Mouse (Mus musculus) embryonic facial prominence, embryonic 10.5 days (tissue): ENCODE results near the gene Gnb3. TPM values are rescaled to one million over a fixed set of nuclear protein-coding genes. Genes with fewer than 3 reads are reported as not detected.

Experiments
- DNase-seq: peaks from one replicate; pipeline ENCODE4 v3.0.0-alpha.2; 2017; ENCODE audit warnings: low spot score
- H3K27ac ChIP-seq: fragments of 300-500 bp; sonication (generic); replicated peaks from 2 replicates; pipeline ENCODE4 v1.5.1; 2016; ENCODE audit warnings: mild to moderate bottlenecking
- H3K27me3 ChIP-seq: fragments of 300-500 bp; sonication (generic); replicated peaks from 2 replicates; pipeline ENCODE4 v1.6.1; 2016; ENCODE audit warnings: low read depth, mild to moderate bottlenecking; ENCODE audit not compliant: poor library complexity, severe bottlenecking
- H3K36me3 ChIP-seq: fragments of 300-500 bp; sonication (generic); replicated peaks from 2 replicates; pipeline ENCODE4 v1.6.1; 2016; ENCODE audit warnings: mild to moderate bottlenecking, moderate library complexity
- H3K4me1 ChIP-seq: fragments of 300-500 bp; sonication (generic); 2 replicates; pipeline ENCODE4 v1.6.1; 2016
- H3K4me3 ChIP-seq: fragments of 300-500 bp; sonication (generic); 2 replicates; pipeline ENCODE4 v1.5.1; 2016; ENCODE audit warnings: mild to moderate bottlenecking, moderate library complexity
- H3K9me3 ChIP-seq: fragments of 300-500 bp; sonication (generic); 2 replicates; pipeline ENCODE4 v1.6.1; 2016; ENCODE audit warnings: mild to moderate bottlenecking
- WGBS: fragments of 180-500 bp; shearing (Covaris S2); methylation state at CpG from one replicate; pipeline ENCODE4 v1.1.7; 2016; 5-methylcytosine and 5-hydroxymethylcytosine counted together
- polyA plus RNA-seq: library from polyadenylated mRNA; unstranded; fragments of >200 nt; fragmentation: Nextera tagmentation; extraction: Ambion mirVana; gene quantifications from 2 replicates; pipeline ENCODE4 v1.2.1, GENCODE M21; 2016

The Gnb3 gene
- polyA plus RNA-seq, 1 experiment from 2014 or later = 0.97 TPM

DNA sequence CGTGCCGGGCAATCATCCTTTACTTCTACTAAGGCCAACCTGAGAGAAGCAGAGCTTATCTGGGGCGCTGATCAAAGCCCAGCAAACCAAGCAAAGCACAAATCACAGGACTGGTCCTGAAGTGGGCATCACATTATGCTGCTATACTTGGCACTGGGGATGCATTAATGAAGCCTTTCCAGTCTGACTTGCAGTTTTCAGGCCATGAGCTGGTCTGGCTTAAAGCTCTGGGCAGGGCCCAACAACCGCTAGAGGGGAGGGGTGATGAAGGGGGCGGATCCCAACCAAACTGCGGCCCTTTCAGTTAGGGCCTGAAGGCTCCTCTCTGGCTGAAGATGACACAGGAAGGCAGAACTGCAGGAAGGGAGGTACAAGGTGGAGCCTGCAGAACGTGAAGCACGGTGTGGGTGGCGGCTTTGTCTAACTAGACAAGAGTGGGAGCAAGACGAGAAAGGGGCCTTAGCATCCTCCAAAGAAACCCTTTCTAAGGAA, 11.9 kb downstream of the Gnb3 start:
- H3K4me1 ChIP-seq = peaks cover 31% of the 10 kb centered on the region
- no peaks in the 10 kb centered on the region for H3K9me3 ChIP-seq
- H3K27ac ChIP-seq = peak overlapping the region; percentile 90
- H3K36me3 ChIP-seq = peaks cover 65% of the 10 kb centered on the region
- 25% methylated on average over 10 of the region's 10 CpGs for WGBS
- DNase-seq = peak; percentile 59
- H3K4me3 ChIP-seq = peak overlapping the region; percentile 81
- H3K27me3 ChIP-seq = no peaks in the 10 kb centered on the region

DNA sequence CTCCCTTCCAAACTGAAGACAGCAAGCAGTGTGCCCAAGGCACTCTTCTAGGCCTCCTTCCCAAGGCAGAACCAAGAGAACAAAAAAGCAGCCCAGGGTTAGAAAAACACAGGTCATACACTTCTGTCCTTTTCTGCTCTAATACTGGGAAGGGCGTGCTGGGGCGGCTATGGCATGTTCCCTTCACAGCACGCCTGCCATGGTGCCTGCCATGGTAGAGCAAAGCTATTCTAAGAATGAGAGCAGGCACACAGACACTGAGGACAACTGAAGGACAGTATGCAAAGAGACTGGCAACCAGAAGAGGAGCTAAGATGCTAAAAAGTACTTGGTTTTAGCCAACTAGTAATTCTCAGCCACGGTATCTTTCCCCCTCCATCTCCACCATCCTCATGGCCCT, 18.0 kb downstream of the Gnb3 start:
- WGBS = 96% methylated on average over 4 of the region's 4 CpGs
- Histone ChIP-seq H3K27me3 (no peaks in the 10 kb centered on the region), H3K4me3 (no peak overlapping the region), H3K27ac (no peak overlapping the region), H3K36me3 (peaks cover 100% of the 10 kb centered on the region), H3K4me1 (no peaks in the 10 kb centered on the region), H3K9me3 (no peaks in the 10 kb centered on the region)
- no peak for DNase-seq

DNA sequence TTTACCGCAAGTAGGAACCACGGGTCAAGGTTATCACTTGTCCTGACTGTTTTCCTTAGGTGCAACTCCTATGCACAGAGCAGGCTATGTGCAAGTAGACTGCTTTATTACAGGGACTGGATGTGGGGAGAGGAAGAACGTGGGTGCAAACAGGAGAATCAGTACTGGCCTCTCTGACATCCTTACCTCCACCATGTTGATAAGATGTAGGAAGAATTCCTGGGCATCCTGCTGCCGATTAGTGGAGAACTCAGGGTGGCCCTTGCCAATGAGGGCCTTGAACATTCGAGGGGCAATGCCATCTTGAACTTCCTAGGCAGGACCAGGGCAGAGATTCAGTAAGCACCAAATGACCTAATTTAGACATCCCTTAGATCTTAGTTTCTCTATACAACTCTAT, 19.2 kb downstream of the Gnb3 start:
- Histone ChIP-seq H3K36me3 (peaks cover 100% of the 10 kb centered on the region), H3K4me1 (no peaks in the 10 kb centered on the region), H3K9me3 (no peaks in the 10 kb centered on the region), H3K27ac (no peak overlapping the region), H3K4me3 (no peak overlapping the region), H3K27me3 (no peaks in the 10 kb centered on the region)
- 93% methylated on average over 5 of the region's 5 CpGs for WGBS
- no peak for DNase-seq

DNA sequence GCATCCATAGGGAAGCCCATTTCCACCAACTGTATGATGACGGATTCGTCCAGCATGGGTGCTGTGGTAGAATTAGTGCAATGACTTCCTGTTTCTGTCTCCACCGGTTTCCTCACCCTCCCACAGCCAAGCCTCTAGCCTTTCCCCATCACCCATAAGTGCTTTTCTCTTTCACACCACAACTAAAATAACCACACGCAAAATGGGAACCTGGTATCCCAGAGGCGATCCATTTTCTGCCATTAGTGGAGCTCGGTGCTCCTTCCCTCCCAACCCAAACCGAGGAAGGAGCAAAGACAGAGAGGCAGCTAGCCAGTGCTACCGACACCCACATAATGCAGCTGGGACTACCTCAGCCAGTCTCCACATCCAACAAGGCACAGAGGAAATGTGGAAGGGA, 22.1 kb downstream of the Gnb3 start:
- H3K4me1 ChIP-seq = peaks cover 19% of the 10 kb centered on the region
- H3K4me3 ChIP-seq = no peak overlapping the region
- H3K9me3 ChIP-seq = no peaks in the 10 kb centered on the region
- no peaks in the 10 kb centered on the region for H3K27me3 ChIP-seq
- peaks cover 84% of the 10 kb centered on the region for H3K36me3 ChIP-seq
- no peak for DNase-seq
- H3K27ac ChIP-seq = no peak overlapping the region
- WGBS = 95% methylated on average over 8 of the region's 8 CpGs

DNA sequence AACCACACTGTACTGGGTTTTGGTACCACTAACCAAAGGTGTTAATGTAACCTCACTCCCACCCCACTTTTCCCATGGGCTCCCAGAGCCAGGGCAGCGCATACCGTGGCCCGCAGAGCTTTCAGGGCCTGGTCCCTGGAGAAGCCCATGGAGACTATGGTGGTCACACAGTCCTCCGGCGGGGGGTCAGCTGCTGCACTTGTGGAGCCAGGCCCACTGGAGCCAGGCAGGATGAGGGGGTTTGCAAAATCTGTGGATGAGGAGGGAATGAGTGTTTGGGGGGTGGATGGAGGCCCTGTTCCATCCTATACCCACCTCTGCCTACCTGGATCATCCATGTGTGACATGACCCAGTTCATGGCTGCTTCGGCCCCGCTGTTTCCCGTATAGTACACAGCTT, 22.5 kb downstream of the Gnb3 start:
- no peak for DNase-seq
- Histone ChIP-seq H3K4me1 (peaks cover 23% of the 10 kb centered on the region), H3K27ac (no peak overlapping the region), H3K27me3 (no peaks in the 10 kb centered on the region), H3K36me3 (peaks cover 83% of the 10 kb centered on the region), H3K9me3 (no peaks in the 10 kb centered on the region), H3K4me3 (no peak overlapping the region)
- 97% methylated on average over 8 of the region's 8 CpGs for WGBS

DNA sequence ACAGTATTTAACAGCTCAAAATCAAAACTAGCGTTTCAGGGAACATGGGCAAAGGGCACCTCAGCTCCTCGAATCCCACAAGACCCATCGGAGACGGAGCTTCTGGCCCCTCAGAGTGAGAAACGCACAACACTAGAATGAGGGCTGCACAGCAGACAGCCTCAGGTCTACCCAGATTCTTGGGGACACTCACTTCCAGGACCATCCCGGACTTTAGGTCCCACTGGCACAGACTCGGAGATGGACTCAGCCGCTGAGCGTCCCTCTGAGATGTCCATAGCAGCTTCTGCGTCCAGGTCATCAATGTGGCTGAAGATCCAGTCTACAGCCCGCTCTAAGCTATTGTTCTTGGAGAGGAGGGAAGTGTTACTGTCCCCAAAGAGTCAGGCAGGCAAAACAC, 22.9 kb downstream of the Gnb3 start:
- H3K27ac ChIP-seq = no peak overlapping the region
- no peaks in the 10 kb centered on the region for H3K27me3 ChIP-seq
- H3K4me3 ChIP-seq = no peak overlapping the region
- H3K4me1 ChIP-seq = peaks cover 27% of the 10 kb centered on the region
- H3K9me3 ChIP-seq = no peaks in the 10 kb centered on the region
- WGBS = 93% methylated on average over 11 of the region's 11 CpGs
- no peak for DNase-seq
- peaks cover 83% of the 10 kb centered on the region for H3K36me3 ChIP-seq

DNA sequence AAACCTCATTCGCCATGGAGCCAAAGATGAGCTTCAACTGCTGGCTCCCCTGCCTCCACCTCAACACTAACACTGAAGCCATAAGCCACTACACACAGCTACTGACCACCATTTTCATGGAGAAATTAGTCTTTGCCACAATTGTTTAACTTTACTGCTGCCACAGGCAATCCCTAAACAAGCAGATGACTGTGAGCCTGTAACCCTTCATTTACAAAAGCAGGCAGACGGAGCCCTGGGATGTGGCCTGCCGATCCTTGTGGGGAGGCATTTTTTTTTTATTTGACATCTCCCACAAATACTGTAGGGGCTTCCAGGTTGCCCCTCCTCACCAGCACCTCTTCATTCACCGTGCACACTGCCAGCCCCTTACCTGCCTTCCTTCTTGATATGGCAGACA, 23.5 kb downstream of the Gnb3 start:
- H3K36me3 ChIP-seq = peaks cover 83% of the 10 kb centered on the region
- no peaks in the 10 kb centered on the region for H3K9me3 ChIP-seq
- H3K27me3 ChIP-seq = no peaks in the 10 kb centered on the region
- DNase-seq = no peak
- peaks cover 32% of the 10 kb centered on the region for H3K4me1 ChIP-seq
- no peak overlapping the region for H3K4me3 ChIP-seq
- 93% methylated on average over 4 of the region's 4 CpGs for WGBS
- H3K27ac ChIP-seq = no peak overlapping the region

DNA sequence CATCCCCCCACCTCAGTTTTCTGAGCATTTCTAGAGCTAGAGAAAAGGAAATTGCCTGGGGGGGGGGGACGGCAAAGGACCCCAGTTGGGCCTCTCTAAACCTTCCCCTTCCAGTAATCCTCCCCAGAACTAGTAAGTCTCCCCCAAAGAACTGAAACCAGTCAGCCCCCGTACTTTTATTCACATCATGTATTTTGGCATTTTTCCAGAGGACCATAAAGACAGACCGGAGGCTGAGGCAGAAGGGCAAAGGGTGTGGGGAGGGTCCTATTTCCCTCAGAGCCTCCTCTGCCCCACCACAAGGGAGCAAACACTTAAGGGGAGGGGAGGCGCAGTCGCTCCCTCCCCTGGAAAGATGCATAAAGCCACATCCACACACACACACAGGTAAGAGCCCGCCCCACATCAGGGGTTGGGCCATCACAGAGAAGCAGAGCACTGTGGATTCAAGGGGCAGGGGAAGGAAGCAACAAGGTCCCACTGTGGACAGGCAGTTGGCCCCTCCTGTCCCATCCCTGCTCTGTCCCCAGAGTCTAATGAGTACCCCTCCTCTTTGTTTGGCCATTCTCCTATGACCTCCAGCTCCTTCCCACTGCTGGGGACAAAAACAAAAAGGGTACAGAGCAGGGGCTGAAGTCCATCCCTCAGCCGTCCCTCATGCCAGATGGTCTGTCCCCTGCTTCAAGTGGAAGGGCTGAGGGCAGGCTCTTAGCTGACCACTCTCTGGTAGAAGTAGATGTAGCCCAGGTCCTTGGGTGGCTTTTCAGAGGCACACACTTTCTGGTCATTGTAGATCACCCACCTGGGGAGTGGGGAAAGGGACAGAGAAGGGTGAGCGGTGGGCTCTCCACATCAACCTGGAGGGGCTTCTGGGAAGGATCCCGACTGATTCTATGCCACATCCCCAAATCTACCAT, 25.0 kb downstream of the Gnb3 start:
- 77% methylated on average over 9 of the region's 9 CpGs for WGBS
- Histone ChIP-seq H3K4me3 (peak overlapping the region; percentile 92; the same call in 1 of the 2 replicates), H3K9me3 (no peaks in the 10 kb centered on the region), H3K4me1 (peaks cover 42% of the 10 kb centered on the region), H3K27ac (no peak overlapping the region), H3K27me3 (no peaks in the 10 kb centered on the region), H3K36me3 (peaks cover 83% of the 10 kb centered on the region)
- no peak for DNase-seq

DNA sequence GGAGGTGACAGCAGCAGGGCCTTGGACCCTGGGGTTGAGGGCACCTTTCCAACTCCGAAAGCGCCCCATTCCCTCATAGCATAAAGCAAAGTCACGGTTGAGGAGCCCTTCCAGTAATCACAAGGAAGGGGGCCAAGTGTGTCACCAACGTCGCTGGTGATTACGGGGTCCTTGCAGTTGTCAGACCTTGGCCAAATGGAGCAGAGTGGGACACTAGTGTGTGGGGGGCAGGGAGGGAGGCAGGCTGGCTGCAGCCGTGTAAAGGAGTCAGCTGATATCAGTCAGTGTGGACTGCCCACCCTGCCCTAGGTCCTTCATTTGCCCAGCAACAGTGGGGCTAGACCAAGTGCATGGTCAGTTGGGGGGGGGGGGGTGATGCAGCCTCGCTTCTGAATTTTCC, 25.6 kb downstream of the Gnb3 start:
- WGBS = 49% methylated on average over 8 of the region's 8 CpGs
- Histone ChIP-seq H3K27me3 (no peaks in the 10 kb centered on the region), H3K4me1 (peaks cover 49% of the 10 kb centered on the region), H3K27ac (peak overlapping the region; percentile 98), H3K36me3 (peaks cover 81% of the 10 kb centered on the region), H3K9me3 (no peaks in the 10 kb centered on the region), H3K4me3 (peak overlapping the region; percentile 92)
- no peak for DNase-seq

DNA sequence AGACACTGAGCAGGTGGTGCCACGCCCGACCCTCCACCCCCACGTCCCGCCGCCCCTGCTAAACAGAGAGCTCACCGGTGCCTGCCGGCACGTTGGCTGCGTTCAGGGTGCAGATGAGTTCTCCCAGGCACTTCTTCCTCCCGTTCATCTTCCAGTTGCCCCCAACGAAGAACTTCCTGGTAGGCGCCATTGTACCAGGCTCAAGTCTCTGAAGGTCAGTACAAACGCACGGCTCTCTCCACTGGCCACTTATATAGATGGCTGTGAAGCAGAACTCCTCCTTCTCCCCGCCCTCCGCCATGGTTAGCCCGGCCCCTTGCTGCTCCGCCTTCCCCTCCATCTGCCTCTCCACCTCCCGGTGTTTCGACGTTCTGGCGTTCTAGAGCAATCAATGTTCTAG, 26.1 kb downstream of the Gnb3 start, which contains the start of gene Tpi1:
Tpi1 (minus strand) TSS at position 364 of the 400 bp plus-strand sequence.
- DNase-seq = peak; percentile 92
- H3K4me3 ChIP-seq = peak within 1 kb of the TSS; percentile 92
- H3K4me1 ChIP-seq = peaks cover 54% of the 10 kb centered on the region
- no peaks in the 10 kb centered on the region for H3K9me3 ChIP-seq
- H3K27ac ChIP-seq = peak within 1 kb of the TSS; percentile 98
- H3K36me3 ChIP-seq = peaks cover 76% of the 10 kb centered on the region
- H3K27me3 ChIP-seq = no peaks in the 10 kb centered on the region
- WGBS = under 1% methylated on average over 22 of the region's 22 CpGs

DNA sequence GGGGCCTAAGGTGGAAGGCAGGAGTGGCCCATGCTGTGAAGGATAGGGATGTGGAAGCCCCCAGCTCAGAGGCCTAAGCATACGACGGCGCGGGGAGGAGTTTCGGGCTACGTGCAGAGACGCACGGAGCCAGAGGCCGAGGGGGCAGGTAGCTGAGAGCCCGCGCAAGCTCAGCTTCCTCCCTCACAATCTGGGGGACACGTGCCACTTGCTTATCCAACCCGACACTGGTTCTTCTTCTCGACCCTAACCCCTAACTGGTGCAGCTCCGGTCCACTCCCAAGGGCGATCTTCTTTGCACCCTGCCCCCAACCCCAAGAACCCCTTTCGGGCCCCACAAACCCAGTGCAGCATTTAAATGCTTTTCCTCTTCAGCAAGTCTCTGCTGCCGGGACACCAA, 26.6 kb downstream of the Gnb3 start:
- Histone ChIP-seq H3K27ac (peak overlapping the region; percentile 98), H3K36me3 (peaks cover 72% of the 10 kb centered on the region), H3K4me1 (peaks cover 58% of the 10 kb centered on the region), H3K27me3 (no peaks in the 10 kb centered on the region), H3K4me3 (peak overlapping the region; percentile 92), H3K9me3 (no peaks in the 10 kb centered on the region)
- under 1% methylated on average over 18 of the region's 18 CpGs for WGBS
- peak; percentile 87 for DNase-seq

DNA sequence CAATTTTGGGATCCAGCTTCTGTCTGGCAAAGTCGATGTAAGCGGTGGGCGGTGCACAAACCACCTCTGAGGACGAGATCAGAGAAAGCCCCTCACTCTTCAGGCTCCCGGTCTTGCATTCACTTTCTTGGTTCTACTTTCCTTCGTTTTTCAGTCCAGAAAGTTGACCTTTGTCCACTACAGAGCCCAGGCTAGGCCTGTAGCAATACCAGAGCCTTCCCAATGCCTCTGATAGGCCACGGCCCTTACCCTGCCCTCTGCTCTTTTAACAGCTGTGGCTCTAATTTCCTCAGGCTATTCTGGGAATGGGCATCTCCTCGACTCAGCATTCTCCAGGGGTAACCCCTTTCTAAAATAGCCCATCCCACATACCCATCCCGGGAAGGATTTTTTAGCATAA, 27.2 kb downstream of the Gnb3 start:
- Histone ChIP-seq H3K27me3 (no peaks in the 10 kb centered on the region), H3K4me1 (peaks cover 65% of the 10 kb centered on the region), H3K27ac (peak overlapping the region; percentile 98), H3K36me3 (peaks cover 65% of the 10 kb centered on the region), H3K4me3 (peak overlapping the region; percentile 92), H3K9me3 (no peaks in the 10 kb centered on the region)
- WGBS = 26% methylated on average over 9 of the region's 9 CpGs
- no peak for DNase-seq
